Mouse (Mus musculus) liver, embryonic 16.5 days (tissue): ENCODE measurements around the gene Ttc16. TPM values are rescaled to one million over a fixed set of nuclear protein-coding genes. Genes with fewer than 3 reads are reported as not detected.

Experiments used
- ATAC-seq: fragments of 200-750 bp; cut with Nextera tagmentation; 2 replicates; pipeline ENCODE4 v1.8.0; 2017; ENCODE audit warnings: low read depth, mild to moderate bottlenecking, moderate number of reproducible peaks, moderate library complexity
- H3K27ac ChIP-seq: fragments of 300-500 bp; sonication (generic); 2 replicates; pipeline ENCODE4 v1.5.1; 2014; ENCODE audit warnings: mild to moderate bottlenecking, low read length
- H3K27me3 ChIP-seq: fragments of 300-500 bp; sonication (generic); 2 replicates; pipeline ENCODE4 v1.6.1; 2014; ENCODE audit warnings: low read depth, low read length, mixed read lengths; ENCODE audit not compliant: control insufficient read depth, insufficient read depth
- H3K36me3 ChIP-seq: fragments of 300-500 bp; sonication (generic); 2 replicates; pipeline ENCODE4 v1.6.1; 2014; ENCODE audit warnings: mild to moderate bottlenecking; ENCODE audit not compliant: control insufficient read depth, insufficient read depth
- H3K4me1 ChIP-seq: fragments of 300-500 bp; sonication (generic); 2 replicates; pipeline ENCODE4 v1.6.1; 2014; ENCODE audit warnings: low read depth, low read length, mixed read lengths; ENCODE audit not compliant: control insufficient read depth
- H3K4me2 ChIP-seq: fragments of 300-500 bp; sonication (generic); 2 replicates; pipeline ENCODE4 v1.6.1; 2014; ENCODE audit warnings: low read depth, low read length, mixed read lengths
- H3K4me3 ChIP-seq: fragments of 300-500 bp; sonication (generic); 2 replicates; pipeline ENCODE4 v1.5.1; 2014; ENCODE audit warnings: low read depth, mild to moderate bottlenecking, low read length
- H3K9ac ChIP-seq: fragments of 300-500 bp; sonication (generic); 2 replicates; pipeline ENCODE4 v1.6.1; 2014; ENCODE audit warnings: low read depth, low read length
- H3K9me3 ChIP-seq: fragments of 300-500 bp; sonication (generic); replicated peaks from 2 replicates; pipeline ENCODE4 v1.6.1; 2016; ENCODE audit warnings: low read length; ENCODE audit not compliant: control insufficient read depth
- WGBS: fragments of 180-500 bp; shearing (Covaris S2); extraction: QIAGEN DNeasy Blood & Tissue Kit; methylation state at CpG from one replicate; pipeline ENCODE4 v1.1.7; 2014; ENCODE audit not compliant: insufficient replicate concordance; 5-methylcytosine and 5-hydroxymethylcytosine counted together
- polyA plus RNA-seq: library from polyadenylated mRNA; unstranded; fragments of >200 nt; fragmentation: Nextera tagmentation; extraction: Ambion mirVana; gene quantifications from 2 replicates; pipeline ENCODE4 v1.2.1, GENCODE M21; 2015

Ttc16 gene
- polyA plus RNA-seq, 1 experiment from 2014 or later = 0.07 TPM

- ATAC-seq = no peak
- Histone ChIP-seq H3K36me3 (no peaks in the 10 kb centered on the region), H3K4me2 (no peak overlapping the region), H3K9ac (no peak overlapping the region), H3K9me3 (no peaks in the 10 kb centered on the region), H3K4me1 (no peaks in the 10 kb centered on the region), H3K27ac (no peak overlapping the region), H3K4me3 (no peak overlapping the region), H3K27me3 (no peaks in the 10 kb centered on the region)
- 63% methylated on average over 17 of the region's 17 CpGs for WGBS
These were observed 41.6 kb upstream of the Ttc16 start for GRCm38 (mm10) chr2:32816946-32817581.

- H3K9me3 ChIP-seq = no peaks in the 10 kb centered on the region
These were observed 41.1 kb upstream of the Ttc16 start for GRCm38 (mm10) chr2:32816497-32816896.

DNA sequence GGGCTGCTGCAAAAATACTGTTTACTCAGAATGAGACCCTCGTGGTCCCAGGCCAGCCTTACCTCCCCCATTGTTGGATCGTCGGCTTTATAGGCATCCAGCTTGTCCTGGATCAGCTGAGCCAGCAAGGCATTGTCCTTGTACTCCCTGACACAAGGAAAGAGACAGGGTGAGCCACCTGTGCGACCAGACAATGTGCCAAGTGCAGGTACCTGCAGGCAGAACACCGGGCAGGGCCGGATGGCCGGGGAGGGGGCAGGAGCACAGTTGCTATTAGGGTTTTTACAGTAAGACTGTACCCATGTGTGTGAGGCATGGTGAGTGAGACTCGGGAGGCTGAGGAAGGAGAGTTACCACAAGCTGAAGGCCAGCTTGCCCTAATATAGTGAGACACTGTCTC, 36.5 kb upstream of the Ttc16 start:
- no peaks in the 10 kb centered on the region for H3K9me3 ChIP-seq
- 58% methylated on average over 8 of the region's 8 CpGs for WGBS
- H3K36me3 ChIP-seq = no peaks in the 10 kb centered on the region
- no peaks in the 10 kb centered on the region for H3K4me1 ChIP-seq
- H3K27ac ChIP-seq = no peak overlapping the region
- ATAC-seq = no peak
- H3K4me2 ChIP-seq = no peak overlapping the region
- no peak overlapping the region for H3K4me3 ChIP-seq
- no peak overlapping the region for H3K9ac ChIP-seq
- no peaks in the 10 kb centered on the region for H3K27me3 ChIP-seq

More at GRCm38 (mm10) chr2:32816497-32816896, 41.1 kb upstream of the Ttc16 start:
- WGBS = 79% methylated on average over 2 of the region's 2 CpGs
- Histone ChIP-seq H3K4me3 (no peak overlapping the region), H3K27me3 (no peaks in the 10 kb centered on the region), H3K4me2 (no peak overlapping the region), H3K9ac (no peak overlapping the region), H3K27ac (no peak overlapping the region), H3K4me1 (no peaks in the 10 kb centered on the region), H3K36me3 (no peaks in the 10 kb centered on the region)
- ATAC-seq = no peak

GRCm38 (mm10) chr2:32808816-32809566, 33.6 kb upstream of the Ttc16 start:
- Histone ChIP-seq H3K27me3 (no peaks in the 10 kb centered on the region), H3K9me3 (no peaks in the 10 kb centered on the region), H3K9ac (no peak overlapping the region), H3K4me1 (no peaks in the 10 kb centered on the region), H3K36me3 (no peaks in the 10 kb centered on the region), H3K4me3 (no peak overlapping the region), H3K27ac (no peak overlapping the region), H3K4me2 (no peak overlapping the region)
- 80% methylated on average over 14 of the region's 14 CpGs for WGBS
- no peak for ATAC-seq

DNA sequence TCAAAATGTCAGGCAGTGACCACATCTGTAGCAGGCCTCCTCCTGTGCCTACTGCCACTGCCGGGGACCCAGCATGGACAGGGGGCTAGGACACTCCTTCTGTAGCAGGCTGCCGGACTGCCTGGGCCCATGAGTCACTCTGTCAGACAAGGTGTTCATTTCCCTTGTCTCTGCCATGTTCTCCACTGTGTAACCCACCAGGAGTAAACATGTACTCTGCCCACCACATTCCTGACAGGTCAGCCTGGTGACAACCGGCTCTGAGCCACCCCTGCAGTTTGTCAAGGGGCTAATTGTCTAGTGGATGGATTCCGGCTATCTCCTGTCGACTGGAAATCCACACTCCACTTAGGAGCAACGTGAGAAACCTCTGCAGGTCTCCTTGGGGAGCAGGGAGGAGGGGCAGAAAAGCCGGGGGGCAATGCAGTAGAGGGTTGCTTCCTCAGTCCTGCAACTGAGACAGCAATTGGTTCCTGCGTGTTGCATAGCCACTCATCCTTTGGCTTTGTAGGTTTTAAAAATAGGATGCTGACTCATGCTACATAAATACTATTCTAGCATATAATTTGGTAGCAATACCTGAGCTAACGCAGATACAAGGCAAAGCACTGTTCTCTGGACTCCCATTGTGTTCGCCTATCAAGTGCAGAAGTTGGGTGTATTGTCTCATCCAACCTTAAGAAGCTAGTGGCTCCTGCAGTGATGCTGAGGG, 23.0 kb upstream of the Ttc16 start:
- Histone ChIP-seq H3K27me3 (no peaks in the 10 kb centered on the region), H3K9ac (no peak overlapping the region), H3K4me1 (no peaks in the 10 kb centered on the region), H3K9me3 (no peaks in the 10 kb centered on the region), H3K27ac (no peak overlapping the region), H3K4me3 (no peak overlapping the region), H3K4me2 (no peak overlapping the region), H3K36me3 (no peaks in the 10 kb centered on the region)
- WGBS = 54% methylated on average over 10 of the region's 10 CpGs
- ATAC-seq = no peak; the same call in 1 of the 2 replicates

- Histone ChIP-seq H3K9me3 (no peaks in the 10 kb centered on the region), H3K27me3 (no peaks in the 10 kb centered on the region), H3K4me3 (no peak overlapping the region), H3K36me3 (no peaks in the 10 kb centered on the region), H3K4me1 (no peaks in the 10 kb centered on the region), H3K9ac (no peak overlapping the region), H3K27ac (no peak overlapping the region), H3K4me2 (no peak overlapping the region)
- no peak for ATAC-seq
- WGBS = 82% methylated on average over 13 of the region's 13 CpGs
These were observed 20.4 kb upstream of the Ttc16 start for GRCm38 (mm10) chr2:32795748-32796418.

- no peaks in the 10 kb centered on the region for H3K27me3 ChIP-seq
- no peak overlapping the region for H3K4me2 ChIP-seq
- no peak overlapping the region for H3K4me3 ChIP-seq
- 72% methylated on average over 6 of the region's 6 CpGs for WGBS
- no peak for ATAC-seq
- H3K9ac ChIP-seq = no peak overlapping the region
- H3K9me3 ChIP-seq = no peaks in the 10 kb centered on the region
- no peaks in the 10 kb centered on the region for H3K4me1 ChIP-seq
- H3K36me3 ChIP-seq = no peaks in the 10 kb centered on the region
- H3K27ac ChIP-seq = no peak overlapping the region
These were observed 15.9 kb upstream of the Ttc16 start for GRCm38 (mm10) chr2:32791297-32791696.

- no peak; the same call in 1 of the 2 replicates for ATAC-seq
- Histone ChIP-seq H3K9me3 (no peaks in the 10 kb centered on the region), H3K4me2 (no peak overlapping the region), H3K27ac (no peak overlapping the region), H3K36me3 (no peaks in the 10 kb centered on the region), H3K27me3 (no peaks in the 10 kb centered on the region), H3K4me3 (no peak overlapping the region), H3K9ac (no peak overlapping the region), H3K4me1 (no peaks in the 10 kb centered on the region)
- WGBS = 58% methylated on average over 2 of the region's 2 CpGs
These were observed 13.1 kb upstream of the Ttc16 start for GRCm38 (mm10) chr2:32788581-32788980.
